In the genomic region with DNA sequence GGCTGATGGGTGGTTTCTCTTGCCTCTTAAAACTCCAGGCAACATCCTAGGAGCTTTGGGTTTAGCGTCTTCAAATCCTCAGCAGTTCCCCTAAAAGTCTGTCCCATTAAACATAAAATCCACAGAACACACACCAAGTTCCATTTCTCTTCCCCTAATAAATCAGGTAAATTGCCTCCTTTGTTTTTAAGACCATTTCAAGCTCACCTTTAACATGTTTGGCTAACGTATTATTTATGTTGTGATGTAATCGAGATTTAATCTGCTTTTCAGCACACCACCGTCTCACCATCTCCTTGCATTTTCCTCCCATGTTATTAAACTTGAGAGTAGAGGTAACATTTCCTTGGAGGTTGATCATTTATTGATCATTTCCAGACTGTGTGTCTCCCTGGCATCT, we compare ENCODE assay signal across 31 mouse cellular contexts.
"Had no signal": no experiment of that assay in that cellular context is flagged by ENCODE, and none has a peak within 500 bp of the region (broad histone marks: within the 10 kb centered on the region; RNA-seq: fewer than 3 reads in every experiment).

No protein-coding gene starts in this region.

- H3K4me2 ChIP-seq: limb, embryonic 12.5 days; limb, embryonic 13.5 days; limb, embryonic 15.5 days; liver, embryonic 11.5 days; liver, embryonic 12.5 days; liver, embryonic 13.5 days; liver, embryonic 15.5 days; lung, embryonic 14.5 days; lung, embryonic 15.5 days; midbrain, embryonic 11.5 days; midbrain, embryonic 12.5 days; midbrain, embryonic 13.5 days; midbrain, embryonic 15.5 days; neural tube, embryonic 12.5 days had no signal

- H3K27me3 ChIP-seq: limb, embryonic 15.5 days; liver, embryonic 12.5 days; liver, embryonic 13.5 days; liver, embryonic 15.5 days; lung, embryonic 15.5 days; midbrain, embryonic 12.5 days; midbrain, embryonic 13.5 days; midbrain, embryonic 15.5 days; neural tube, embryonic 12.5 days had no signal

- H3K9me3 ChIP-seq: limb, embryonic 12.5 days; limb, embryonic 13.5 days; limb, embryonic 15.5 days; liver, embryonic 12.5 days; liver, embryonic 13.5 days; liver, embryonic 15.5 days; lung, embryonic 15.5 days; megakaryocyte, embryonic 14.5 days; midbrain, embryonic 10.5 days; midbrain, embryonic 12.5 days; midbrain, embryonic 13.5 days; midbrain, embryonic 15.5 days; neural tube, embryonic 12.5 days had no signal

- DNase-seq: left cerebral cortex, postnatal 4 days; liver; liver, embryonic 13.5 days; liver, postnatal 0 days; lung, adult 18-20 months; lung, adult 2 months; lung, embryonic 14.5 days; lung, postnatal 10 days; lung, postnatal 14 days; lung, postnatal 36 days; lung, postnatal 4 days; midbrain, embryonic 14.5 days had no signal

- H3K27ac ChIP-seq: limb, embryonic 12.5 days; limb, embryonic 13.5 days; limb, embryonic 15.5 days; liver, embryonic 12.5 days; liver, embryonic 13.5 days; liver, embryonic 14.5 days; liver, embryonic 15.5 days; lung, embryonic 15.5 days; macrophage; midbrain, embryonic 10.5 days; midbrain, embryonic 12.5 days; midbrain, embryonic 13.5 days; midbrain, embryonic 15.5 days; neural tube, embryonic 12.5 days had no signal

- H3K9ac ChIP-seq: limb, embryonic 12.5 days; limb, embryonic 13.5 days; limb, embryonic 15.5 days; liver, embryonic 12.5 days; liver, embryonic 13.5 days; liver, embryonic 14.5 days; liver, embryonic 15.5 days; liver, postnatal 0 days; lung, embryonic 14.5 days; lung, embryonic 15.5 days; midbrain, embryonic 12.5 days; midbrain, embryonic 13.5 days; midbrain, embryonic 15.5 days; neural tube, embryonic 12.5 days had no signal

- H3K4me1 ChIP-seq: liver, embryonic 12.5 days; liver, embryonic 13.5 days; liver, embryonic 15.5 days; megakaryocyte, embryonic 14.5 days; midbrain, embryonic 13.5 days; midbrain, embryonic 15.5 days; neural tube, embryonic 12.5 days had no signal

- ATAC-seq: liver, embryonic 12.5 days; liver, postnatal 0 days; lung, postnatal 0 days; midbrain, embryonic 13.5 days; midbrain, embryonic 15.5 days; midbrain, embryonic 16.5 days had no signal

- H3K36me3 ChIP-seq: limb, embryonic 12.5 days; limb, embryonic 13.5 days; limb, embryonic 15.5 days; liver, embryonic 12.5 days; liver, embryonic 13.5 days; liver, embryonic 15.5 days; lung, embryonic 15.5 days; midbrain, embryonic 10.5 days; midbrain, embryonic 12.5 days; midbrain, embryonic 13.5 days; midbrain, embryonic 15.5 days; neural tube, embryonic 12.5 days had no signal

- H3K4me3 ChIP-seq: limb, embryonic 12.5 days; limb, embryonic 13.5 days; limb, embryonic 15.5 days; liver, embryonic 12.5 days; liver, embryonic 13.5 days; liver, embryonic 15.5 days; lung, embryonic 15.5 days; megakaryocyte, embryonic 14.5 days; midbrain, embryonic 10.5 days; midbrain, embryonic 12.5 days; midbrain, embryonic 13.5 days; midbrain, embryonic 15.5 days; myocyte; neural tube, embryonic 12.5 days had no signal
